Mouse (Mus musculus): Measurements from ENCODE around the gene Polr2j. TPM values are rescaled to one million over a fixed set of nuclear protein-coding genes. Genes with fewer than 3 reads are reported as not detected.

Polr2j gene
- polyA plus RNA-seq, 1 experiment from 2014 or later = 226 TPM

- Histone ChIP-seq H3K27me3 (replicated peaks) (0 out of 2 replicates have a peak, but pooled peaks cover 7% of the 10 kb centered on the region), H3K36me3 (no peaks in the 10 kb centered on the region), H3K4me3 (replicated peaks) (peak overlapping the region; percentile 70), H3K4me2 (peak overlapping the region; percentile 93), H3K27ac (replicated peaks) (peak overlapping the region; percentile 56; the same call in 1 of the 2 replicates), H3K4me1 (peaks cover 27% of the 10 kb centered on the region), H3K9me3 (replicated peaks) (no peaks in the 10 kb centered on the region), H3K9ac (replicated peaks) (peak overlapping the region; percentile 14)
- WGBS = 7% methylated on average over 18 of the region's 21 CpGs
- peak; percentile 36; the same call in 1 of the 2 replicates for ATAC-seq (ENCODE audit: low FRiP score)
Observed at GRCm38 (mm10) chr5:136084891-136085651, 31.4 kb upstream of the Polr2j start.

DNA sequence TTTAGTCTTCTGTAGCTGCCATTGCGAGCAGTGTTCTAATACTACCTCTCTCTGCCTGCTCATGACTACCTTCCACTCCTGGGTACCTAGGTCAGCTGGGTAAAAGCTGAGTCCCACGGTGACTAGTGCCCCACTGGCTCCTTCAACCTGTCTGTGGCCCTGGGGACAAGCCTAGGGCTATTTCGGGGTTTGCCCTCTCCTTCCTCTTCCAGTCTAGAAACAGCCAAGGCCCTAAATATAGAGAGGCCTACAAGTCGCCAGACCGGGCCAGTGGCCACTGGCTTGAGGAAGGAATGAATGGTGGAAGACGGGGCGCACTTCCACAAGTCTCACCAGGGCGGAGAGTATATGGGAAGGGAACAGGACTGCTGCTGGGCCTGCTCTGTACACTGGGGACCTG lies 30.1 kb upstream of the Polr2j start:
- peaks cover 27% of the 10 kb centered on the region for H3K4me1 ChIP-seq
- H3K4me3 ChIP-seq (replicated peaks) = no peak overlapping the region
- WGBS = 94% methylated on average over 8 of the region's 8 CpGs
- H3K9ac ChIP-seq (replicated peaks) = no peak overlapping the region
- 0 out of 2 replicates have a peak, but pooled peaks cover 7% of the 10 kb centered on the region for H3K27me3 ChIP-seq (replicated peaks)
- no peak overlapping the region for H3K27ac ChIP-seq (replicated peaks)
- 0 out of 2 replicates have a peak overlapping the region, but pooled peaks have one; percentile 2 for H3K4me2 ChIP-seq
- no peak for ATAC-seq (ENCODE audit: low FRiP score)
- H3K36me3 ChIP-seq = no peaks in the 10 kb centered on the region
- H3K9me3 ChIP-seq (replicated peaks) = no peaks in the 10 kb centered on the region

- no peak overlapping the region for H3K9ac ChIP-seq (replicated peaks)
- no peaks in the 10 kb centered on the region for H3K9me3 ChIP-seq (replicated peaks)
- no peak overlapping the region for H3K4me3 ChIP-seq (replicated peaks)
- no peaks in the 10 kb centered on the region for H3K36me3 ChIP-seq
- no peak overlapping the region for H3K27ac ChIP-seq (replicated peaks)
- H3K4me2 ChIP-seq = no peak overlapping the region
- no peak for ATAC-seq (ENCODE audit: low FRiP score)
- peaks cover 20% of the 10 kb centered on the region for H3K4me1 ChIP-seq
- WGBS = 23% methylated on average over 14 of the region's 14 CpGs
- H3K27me3 ChIP-seq (replicated peaks) = 0 out of 2 replicates have a peak, but pooled peaks cover 7% of the 10 kb centered on the region
Observed at GRCm38 (mm10) chr5:136088821-136089575, 27.4 kb upstream of the Polr2j start.

DNA sequence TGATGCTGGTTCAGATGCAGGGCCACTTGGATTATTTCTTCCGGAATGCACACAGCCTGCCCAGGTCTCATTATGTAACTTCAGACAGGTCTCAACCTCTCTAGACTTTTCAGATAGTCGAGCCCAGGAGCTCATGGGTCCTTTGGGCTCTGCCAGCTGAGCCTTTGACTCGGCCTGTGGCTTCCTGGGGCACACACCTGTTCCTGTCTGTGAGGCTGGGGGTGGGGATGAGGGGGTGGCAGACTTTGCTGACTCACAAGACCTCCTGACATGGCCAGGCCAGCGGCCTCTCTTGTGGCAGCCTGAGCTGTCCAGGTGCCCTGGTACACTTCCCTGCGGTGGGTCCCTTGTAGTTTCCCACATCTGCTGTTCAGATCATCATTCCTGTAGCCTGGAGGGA lies 24.5 kb upstream of the Polr2j start:
- H3K4me1 ChIP-seq = no peaks in the 10 kb centered on the region
- H3K9me3 ChIP-seq (replicated peaks) = no peaks in the 10 kb centered on the region
- H3K9ac ChIP-seq (replicated peaks) = no peak overlapping the region
- no peak overlapping the region for H3K27ac ChIP-seq (replicated peaks)
- 68% methylated on average over 5 of the region's 5 CpGs for WGBS
- ATAC-seq (ENCODE audit: low FRiP score) = no peak
- H3K27me3 ChIP-seq (replicated peaks) = 0 out of 2 replicates have a peak, but pooled peaks cover 3% of the 10 kb centered on the region
- H3K4me3 ChIP-seq (replicated peaks) = no peak overlapping the region
- no peak overlapping the region for H3K4me2 ChIP-seq
- no peaks in the 10 kb centered on the region for H3K36me3 ChIP-seq

DNA sequence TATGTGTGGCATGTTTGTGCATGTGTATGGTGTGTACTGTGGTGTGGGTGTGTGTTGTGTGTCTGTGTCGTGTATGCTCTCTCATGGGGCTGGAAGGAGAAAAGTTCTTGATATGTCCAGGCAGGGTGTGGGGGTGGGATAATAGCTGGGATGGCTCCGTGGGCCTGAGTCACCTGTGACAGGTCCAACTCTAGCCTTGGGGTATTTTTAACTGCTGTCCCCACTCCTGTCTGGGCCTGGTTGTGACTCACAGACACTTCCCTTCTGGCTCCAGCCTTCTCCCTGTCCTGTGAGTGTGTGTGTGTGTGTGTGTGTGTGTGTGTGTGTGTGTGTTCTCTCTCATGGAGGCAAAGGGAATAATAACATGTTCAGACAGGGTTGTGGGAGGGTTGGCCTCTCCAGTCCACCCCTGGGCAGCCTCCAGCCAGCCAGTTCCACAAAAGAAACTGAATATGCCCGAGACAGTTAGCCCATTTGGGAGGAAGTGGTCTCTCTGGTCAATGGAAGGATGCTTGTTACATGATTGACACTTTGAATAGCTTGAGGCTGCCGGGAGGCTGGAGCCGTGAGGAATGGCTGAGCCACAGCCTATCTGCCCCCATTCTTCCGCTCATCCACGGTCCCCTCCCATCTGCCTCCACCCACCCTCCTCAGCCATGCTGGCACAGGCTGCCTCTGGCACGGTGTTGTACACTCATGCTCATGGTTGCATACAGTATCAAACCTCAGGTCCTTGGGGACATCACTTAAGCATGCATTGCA lies 22.0 kb upstream of the Polr2j start:
- Histone ChIP-seq H3K36me3 (no peaks in the 10 kb centered on the region), H3K9me3 (replicated peaks) (no peaks in the 10 kb centered on the region), H3K27me3 (replicated peaks) (no peaks in the 10 kb centered on the region), H3K4me2 (no peak overlapping the region), H3K4me1 (no peaks in the 10 kb centered on the region), H3K4me3 (replicated peaks) (no peak overlapping the region), H3K9ac (replicated peaks) (no peak overlapping the region), H3K27ac (replicated peaks) (no peak overlapping the region)
- 68% methylated on average over 8 of the region's 8 CpGs for WGBS
- ATAC-seq (ENCODE audit: low FRiP score) = no peak

DNA sequence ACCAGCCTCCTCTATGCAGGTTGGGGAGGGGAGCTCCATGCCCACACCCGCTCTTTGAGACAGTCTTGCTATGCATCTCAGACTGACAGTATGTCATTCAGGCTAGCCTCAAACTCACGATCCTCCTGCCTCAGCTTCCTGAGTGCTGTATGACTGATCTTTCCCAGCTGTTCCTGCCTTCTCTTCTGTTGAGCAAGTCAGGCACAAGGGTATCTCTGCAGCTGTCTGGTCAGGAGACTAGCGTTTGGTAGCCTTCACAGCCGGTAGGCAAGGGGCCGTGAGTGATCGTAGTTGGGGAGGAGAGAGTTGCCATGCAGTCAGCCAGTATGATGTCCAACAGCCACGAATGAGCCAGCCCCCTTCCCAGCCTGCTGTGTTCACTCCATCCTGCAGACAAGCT lies 21.3 kb upstream of the Polr2j start:
- ATAC-seq (ENCODE audit: low FRiP score) = no peak
- no peaks in the 10 kb centered on the region for H3K9me3 ChIP-seq (replicated peaks)
- H3K27me3 ChIP-seq (replicated peaks) = no peaks in the 10 kb centered on the region
- H3K4me1 ChIP-seq = no peaks in the 10 kb centered on the region
- no peak overlapping the region for H3K4me2 ChIP-seq
- no peak overlapping the region for H3K9ac ChIP-seq (replicated peaks)
- WGBS = 83% methylated on average over 7 of the region's 7 CpGs
- H3K4me3 ChIP-seq (replicated peaks) = no peak overlapping the region
- H3K36me3 ChIP-seq = no peaks in the 10 kb centered on the region
- no peak overlapping the region for H3K27ac ChIP-seq (replicated peaks)

DNA sequence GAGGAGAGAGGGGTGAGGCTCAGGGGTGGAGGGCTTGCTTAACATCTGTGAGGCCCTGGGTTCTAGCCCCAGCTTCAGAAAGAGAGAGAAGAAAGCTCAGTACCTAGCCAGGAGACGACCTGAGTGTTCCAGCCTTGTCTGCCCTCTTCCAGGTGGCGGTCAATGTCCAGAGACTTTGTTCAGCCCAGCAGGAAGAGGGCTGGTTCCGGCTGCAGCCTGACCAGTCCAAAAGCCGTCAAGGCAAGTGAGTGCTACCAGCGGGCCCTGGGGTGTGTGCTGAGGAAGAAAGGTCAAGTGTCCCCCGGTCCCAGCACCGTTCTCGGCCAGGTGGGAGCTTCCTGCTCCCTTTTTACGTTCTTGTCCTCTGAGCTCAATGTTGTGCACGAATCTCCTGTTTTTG lies 17.9 kb upstream of the Polr2j start:
- no peaks in the 10 kb centered on the region for H3K36me3 ChIP-seq
- H3K9ac ChIP-seq (replicated peaks) = no peak overlapping the region
- peaks cover 5% of the 10 kb centered on the region for H3K4me1 ChIP-seq
- H3K4me3 ChIP-seq (replicated peaks) = no peak overlapping the region
- 85% methylated on average over 10 of the region's 10 CpGs for WGBS
- no peaks in the 10 kb centered on the region for H3K9me3 ChIP-seq (replicated peaks)
- no peak overlapping the region for H3K4me2 ChIP-seq
- H3K27me3 ChIP-seq (replicated peaks) = peaks cover 5% of the 10 kb centered on the region; the same call in 1 of the 2 replicates
- no peak for ATAC-seq (ENCODE audit: low FRiP score)
- no peak overlapping the region for H3K27ac ChIP-seq (replicated peaks)

- peak overlapping the region; percentile 42 for H3K4me3 ChIP-seq (replicated peaks)
- H3K9me3 ChIP-seq (replicated peaks) = no peaks in the 10 kb centered on the region
- 6% methylated on average over 41 of the region's 41 CpGs for WGBS
- peak overlapping the region; percentile 65 for H3K4me2 ChIP-seq
- ATAC-seq (ENCODE audit: low FRiP score) = peak; percentile 90
- H3K4me1 ChIP-seq = peaks cover 5% of the 10 kb centered on the region
- H3K27ac ChIP-seq (replicated peaks) = no peak overlapping the region
- peaks cover 8% of the 10 kb centered on the region; the same call in 1 of the 2 replicates for H3K27me3 ChIP-seq (replicated peaks)
- H3K9ac ChIP-seq (replicated peaks) = peak overlapping the region; percentile 46; the same call in 1 of the 2 replicates
- H3K36me3 ChIP-seq = 0 out of 2 replicates have a peak, but pooled peaks cover 2% of the 10 kb centered on the region
Observed at GRCm38 (mm10) chr5:136102099-136102820, 14.2 kb upstream of the Polr2j start.

DNA sequence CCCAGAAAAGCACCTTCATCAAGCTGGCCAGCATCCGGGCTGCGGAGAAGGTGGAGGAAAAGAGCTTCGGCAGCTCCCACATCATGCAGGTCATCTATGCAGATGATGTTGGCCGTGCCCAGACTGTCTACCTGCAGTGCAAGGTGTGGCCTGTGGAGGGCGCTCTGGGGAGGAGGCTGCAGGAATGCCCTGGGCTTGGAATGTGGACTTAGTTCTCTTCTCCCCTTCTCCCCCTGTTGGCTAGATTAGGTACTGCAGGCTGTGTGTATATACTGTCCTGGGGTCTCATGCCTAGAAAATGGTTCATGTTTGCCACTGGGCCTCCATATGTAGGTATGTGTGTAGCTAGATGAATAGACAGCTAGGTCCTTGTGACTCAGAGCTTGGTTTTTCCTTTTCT lies 11.9 kb upstream of the Polr2j start:
- Histone ChIP-seq H3K27me3 (replicated peaks) (peaks cover 8% of the 10 kb centered on the region; the same call in 1 of the 2 replicates), H3K4me3 (replicated peaks) (no peak overlapping the region), H3K9me3 (replicated peaks) (no peaks in the 10 kb centered on the region), H3K4me2 (no peak overlapping the region), H3K27ac (replicated peaks) (no peak overlapping the region), H3K4me1 (peaks cover 5% of the 10 kb centered on the region), H3K9ac (replicated peaks) (no peak overlapping the region), H3K36me3 (0 out of 2 replicates have a peak, but pooled peaks cover 2% of the 10 kb centered on the region)
- ATAC-seq (ENCODE audit: low FRiP score) = no peak
- WGBS = 91% methylated on average over 5 of the region's 5 CpGs

- ATAC-seq (ENCODE audit: low FRiP score) = no peak
- no peak overlapping the region for H3K4me3 ChIP-seq (replicated peaks)
- 0 out of 2 replicates have a peak, but pooled peaks cover 3% of the 10 kb centered on the region for H3K27me3 ChIP-seq (replicated peaks)
- no peak overlapping the region for H3K4me2 ChIP-seq
- H3K4me1 ChIP-seq = no peaks in the 10 kb centered on the region
- 0 out of 2 replicates have a peak, but pooled peaks cover 2% of the 10 kb centered on the region for H3K36me3 ChIP-seq
- WGBS = 47% methylated on average over 2 of the region's 2 CpGs
- H3K9ac ChIP-seq (replicated peaks) = no peak overlapping the region
- no peak overlapping the region for H3K27ac ChIP-seq (replicated peaks)
- no peaks in the 10 kb centered on the region for H3K9me3 ChIP-seq (replicated peaks)
Observed at GRCm38 (mm10) chr5:136108486-136108885, 7.9 kb upstream of the Polr2j start.

DNA sequence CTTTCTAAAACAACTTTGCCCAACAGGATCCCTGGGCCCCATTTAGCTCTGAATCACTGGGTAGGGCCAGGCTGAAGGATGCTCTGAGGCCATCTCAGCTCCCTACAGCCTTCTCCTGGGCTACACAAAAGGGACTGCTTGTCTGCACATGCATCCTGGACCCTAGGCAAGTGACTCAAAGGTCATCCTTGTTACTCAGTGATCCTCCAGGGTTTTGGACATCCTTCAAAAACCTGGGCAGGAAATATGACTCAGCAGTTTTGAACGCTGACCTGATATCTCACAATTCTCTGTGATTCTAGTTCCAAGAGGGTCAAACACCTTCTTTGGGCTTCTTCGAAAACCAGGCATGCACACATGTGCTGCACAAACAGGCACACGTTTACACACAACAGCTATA lies 7.4 kb upstream of the Polr2j start:
- H3K27me3 ChIP-seq (replicated peaks) = 0 out of 2 replicates have a peak, but pooled peaks cover 3% of the 10 kb centered on the region
- no peak overlapping the region for H3K27ac ChIP-seq (replicated peaks)
- no peaks in the 10 kb centered on the region for H3K9me3 ChIP-seq (replicated peaks)
- ATAC-seq (ENCODE audit: low FRiP score) = no peak
- no peak overlapping the region for H3K4me3 ChIP-seq (replicated peaks)
- 92% methylated on average over 3 of the region's 3 CpGs for WGBS
- H3K4me1 ChIP-seq = no peaks in the 10 kb centered on the region
- no peak overlapping the region for H3K4me2 ChIP-seq
- 0 out of 2 replicates have a peak, but pooled peaks cover 2% of the 10 kb centered on the region for H3K36me3 ChIP-seq
- H3K9ac ChIP-seq (replicated peaks) = no peak overlapping the region

Data from neural tube, embryonic 15.5 days (tissue).